Mouse (Mus musculus): ENCODE measurements around the gene Lurap1.

The Lurap1 gene

DNA sequence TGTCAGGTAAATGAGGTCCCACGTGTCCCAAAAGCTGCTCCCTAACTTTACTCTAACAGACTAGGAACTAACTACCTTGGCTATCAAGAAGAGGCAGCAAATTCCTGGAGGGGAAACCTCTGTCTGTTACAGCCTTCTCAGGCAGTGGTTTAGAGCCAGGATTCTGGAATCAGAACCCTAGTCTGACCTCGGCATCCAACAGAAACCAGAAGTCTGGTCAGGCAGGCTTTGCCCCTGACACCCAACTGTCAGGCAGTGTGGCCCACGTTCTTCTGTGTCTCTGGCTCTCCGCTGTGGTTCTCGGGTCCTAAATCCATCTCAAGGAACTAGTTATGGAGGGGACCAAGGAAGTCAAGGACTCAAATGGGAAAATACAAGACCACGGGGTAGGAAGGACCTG lies at the start of gene Lurap1:
Lurap1 (minus strand) TSS at position 101 of the 400 bp plus-strand sequence.
- TF ChIP-seq GATA4 (IDR thresholded peaks at IDR 0.05; ENCODE audit: insufficient replicate concordance, low read length) = no peak

DNA sequence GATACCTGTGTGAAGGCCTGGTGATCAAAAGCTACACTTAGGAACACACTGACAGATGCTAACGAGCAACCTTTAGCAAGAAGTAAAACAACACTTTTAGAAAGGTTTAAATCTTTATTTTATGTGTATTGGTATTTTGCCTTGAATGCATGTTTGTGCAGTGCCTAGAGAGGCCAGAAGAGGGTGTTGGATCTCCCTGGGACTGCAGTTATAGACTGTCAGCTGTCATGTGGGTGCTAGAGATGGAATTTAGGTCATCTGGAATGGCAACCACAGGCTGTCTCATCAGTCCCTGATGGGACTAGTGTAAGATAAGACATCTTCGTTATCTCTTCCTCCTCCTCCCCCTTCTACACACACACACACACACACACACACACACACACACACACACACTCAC lies 47.3 kb upstream of the Lurap1 start:
- TF ChIP-seq GATA4 (IDR thresholded peaks at IDR 0.05; ENCODE audit: insufficient replicate concordance, low read length) = no peak

DNA sequence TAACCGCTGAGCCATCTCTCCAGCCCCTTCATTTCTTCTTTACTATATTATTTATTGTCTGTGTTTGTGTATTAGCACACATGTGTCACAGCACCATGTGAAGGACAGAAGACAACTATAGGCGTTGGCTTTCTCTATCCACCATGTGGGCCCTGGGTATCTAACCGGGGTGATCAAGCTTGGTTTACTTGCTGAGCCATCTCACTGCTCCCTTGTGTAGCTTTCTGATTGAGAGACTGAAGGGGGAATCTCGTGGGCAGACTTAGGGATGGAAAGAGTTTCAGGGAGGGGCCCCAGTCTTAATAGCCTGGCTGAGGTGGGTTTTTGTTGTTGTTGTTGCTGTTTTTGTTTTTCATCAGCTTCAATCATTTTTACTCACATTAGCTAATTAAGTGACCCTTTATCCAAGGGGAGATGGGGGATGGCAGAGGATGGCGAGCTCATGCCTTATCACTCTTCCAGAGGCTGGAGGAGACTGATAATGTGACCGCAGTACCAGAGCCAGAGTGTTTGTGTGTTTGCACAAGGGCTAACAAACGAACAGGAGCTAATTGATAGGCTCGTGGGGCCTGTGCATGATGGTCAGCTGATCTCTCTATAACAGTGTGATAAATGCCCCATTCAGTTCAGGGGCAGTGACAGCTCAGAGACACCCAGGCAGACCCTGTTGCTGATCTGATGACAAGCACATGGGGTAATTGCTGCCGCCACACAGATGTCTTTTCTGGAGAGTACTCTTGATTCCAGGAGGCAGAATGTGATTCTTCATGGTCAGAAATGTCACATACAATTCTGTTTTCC lies 42.6 kb upstream of the Lurap1 start:
- no peak for TF ChIP-seq GATA4 (IDR thresholded peaks at IDR 0.05; ENCODE audit: insufficient replicate concordance, low read length)

DNA sequence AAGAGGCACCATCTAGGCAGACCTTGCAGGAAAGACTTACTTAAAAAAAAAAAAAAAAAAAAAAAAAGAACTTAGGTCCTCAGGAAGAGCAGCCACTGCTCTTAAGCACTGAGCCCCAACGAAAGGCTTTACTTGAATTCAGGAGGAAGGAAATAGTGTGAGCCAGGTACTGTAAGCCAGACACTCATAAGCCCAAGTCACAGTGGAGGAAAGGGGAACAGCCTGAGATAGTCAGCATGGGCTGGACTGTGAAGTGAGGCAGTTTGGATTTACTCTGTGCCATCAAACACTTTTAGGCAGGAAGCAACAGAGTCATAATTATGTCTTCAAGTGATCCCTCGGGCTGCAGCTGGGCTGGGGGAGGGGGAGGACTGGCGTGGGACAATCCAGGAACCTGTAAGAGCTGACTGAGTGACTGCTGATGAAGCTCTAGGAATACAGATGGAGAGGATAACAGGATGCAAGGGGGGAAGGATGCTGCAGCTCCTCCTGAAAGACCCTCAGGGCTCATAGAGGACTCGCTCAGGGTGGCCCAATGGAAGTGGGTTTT lies 41.2 kb upstream of the Lurap1 start:
- no peak for TF ChIP-seq GATA4 (IDR thresholded peaks at IDR 0.05; ENCODE audit: insufficient replicate concordance, low read length)

DNA sequence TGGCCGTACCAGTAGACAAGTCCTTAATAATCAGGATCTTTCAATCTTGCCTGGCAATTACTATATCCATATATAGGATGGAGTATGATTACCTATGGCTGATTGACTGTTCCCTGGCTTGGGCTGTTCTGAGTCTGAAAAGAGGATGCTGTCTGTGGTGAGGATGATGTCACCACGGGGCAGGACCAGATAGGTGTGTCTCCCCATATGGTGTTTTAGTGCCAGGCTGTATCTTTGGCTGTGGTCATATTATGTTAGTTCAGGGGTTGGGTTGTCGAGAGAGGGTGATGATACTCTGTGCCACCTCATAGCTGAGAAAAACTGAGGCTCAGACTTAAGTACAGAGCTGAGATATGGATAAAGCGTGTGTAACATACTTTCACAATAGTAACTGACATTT lies 33.9 kb upstream of the Lurap1 start:
- TF ChIP-seq GATA4 (IDR thresholded peaks at IDR 0.05; ENCODE audit: insufficient replicate concordance, low read length) = no peak

DNA sequence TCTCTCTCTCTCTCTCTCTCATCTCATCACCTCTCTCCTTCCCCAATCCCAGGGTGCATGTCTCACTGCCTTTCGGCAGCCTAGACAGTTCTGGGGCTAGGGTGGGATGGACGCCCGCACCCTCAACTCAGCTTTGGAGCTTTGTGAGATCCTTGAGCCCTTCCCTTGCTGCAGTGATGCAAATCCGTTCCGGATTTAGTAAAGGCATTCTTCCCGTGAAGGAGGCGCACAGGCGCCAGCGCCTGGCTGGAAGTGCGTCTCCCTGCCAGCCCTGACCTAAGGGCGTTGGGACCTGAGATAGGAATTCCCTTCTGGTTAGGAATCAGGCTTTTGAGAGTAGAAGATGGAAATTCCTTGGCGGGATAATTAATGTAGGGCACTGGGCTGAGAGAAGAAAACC lies 31.6 kb upstream of the Lurap1 start:
- no peak for TF ChIP-seq GATA4 (IDR thresholded peaks at IDR 0.05; ENCODE audit: insufficient replicate concordance, low read length)

DNA sequence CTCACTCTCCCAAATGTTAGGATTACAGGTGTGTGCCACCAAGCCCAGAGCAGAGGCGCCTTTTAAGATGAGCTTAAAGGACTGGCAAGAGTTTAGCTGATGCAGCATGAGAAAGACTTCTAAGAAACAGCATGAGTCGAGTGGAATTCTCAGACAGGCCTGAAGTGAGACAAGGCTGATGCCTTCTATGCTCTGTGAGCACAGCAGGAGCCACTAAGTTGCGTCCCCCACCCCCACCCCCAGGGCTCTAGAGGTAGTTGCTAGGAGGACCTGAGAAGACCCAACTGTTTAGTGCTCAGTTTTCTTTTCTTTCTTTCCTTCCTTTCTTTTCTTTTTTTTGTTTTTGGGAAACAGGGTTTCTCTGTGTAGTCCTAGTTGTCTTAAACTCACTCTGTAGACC lies 30.9 kb upstream of the Lurap1 start:
- TF ChIP-seq GATA4 (IDR thresholded peaks at IDR 0.05; ENCODE audit: insufficient replicate concordance, low read length) = no peak

DNA sequence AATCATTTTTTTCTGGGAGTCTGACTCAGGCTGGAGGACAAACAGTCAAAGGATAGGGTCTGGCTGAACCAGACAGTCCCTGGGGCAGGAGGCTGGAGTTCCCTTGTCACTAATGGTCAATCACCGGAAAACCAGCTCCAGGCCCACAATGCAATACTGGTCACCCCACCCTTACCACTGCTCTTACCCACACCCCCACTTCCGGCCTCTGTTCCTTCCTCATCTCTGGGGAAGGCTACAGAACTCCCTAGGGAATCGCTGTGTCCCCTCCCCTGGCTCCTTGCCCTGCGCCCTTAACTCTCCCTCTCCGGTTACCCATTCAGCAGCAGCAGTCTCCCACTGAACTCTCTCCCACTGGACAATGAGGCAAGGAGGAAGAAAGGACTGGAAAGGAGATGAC lies 26.0 kb upstream of the Lurap1 start:
- no peak; the same call in 1 of the 2 replicates for TF ChIP-seq GATA4 (IDR thresholded peaks at IDR 0.05; ENCODE audit: insufficient replicate concordance, low read length)

DNA sequence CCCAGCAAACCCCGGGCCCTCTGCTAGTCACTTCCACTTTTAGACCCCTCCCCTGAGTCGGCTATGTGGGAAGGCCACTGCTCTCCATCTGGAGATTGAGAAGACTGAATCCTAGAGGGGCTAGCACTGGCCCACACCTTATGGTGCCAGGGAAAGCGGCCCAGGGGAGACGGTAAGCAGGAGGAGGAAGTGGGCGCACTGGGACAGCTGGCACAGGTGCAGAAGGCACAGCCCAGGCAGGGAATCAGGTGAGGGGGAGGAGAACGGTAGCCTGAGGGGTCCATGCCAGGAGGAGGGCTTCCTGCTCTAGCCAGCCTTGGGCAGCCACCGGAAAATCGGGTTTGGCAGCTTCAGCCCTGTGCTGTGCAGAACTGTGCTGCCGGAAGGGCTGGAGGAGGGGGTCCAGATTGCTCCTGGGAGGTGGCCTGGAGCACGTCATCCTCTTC lies 25.4 kb upstream of the Lurap1 start:
- no peak for TF ChIP-seq GATA4 (IDR thresholded peaks at IDR 0.05; ENCODE audit: insufficient replicate concordance, low read length)

DNA sequence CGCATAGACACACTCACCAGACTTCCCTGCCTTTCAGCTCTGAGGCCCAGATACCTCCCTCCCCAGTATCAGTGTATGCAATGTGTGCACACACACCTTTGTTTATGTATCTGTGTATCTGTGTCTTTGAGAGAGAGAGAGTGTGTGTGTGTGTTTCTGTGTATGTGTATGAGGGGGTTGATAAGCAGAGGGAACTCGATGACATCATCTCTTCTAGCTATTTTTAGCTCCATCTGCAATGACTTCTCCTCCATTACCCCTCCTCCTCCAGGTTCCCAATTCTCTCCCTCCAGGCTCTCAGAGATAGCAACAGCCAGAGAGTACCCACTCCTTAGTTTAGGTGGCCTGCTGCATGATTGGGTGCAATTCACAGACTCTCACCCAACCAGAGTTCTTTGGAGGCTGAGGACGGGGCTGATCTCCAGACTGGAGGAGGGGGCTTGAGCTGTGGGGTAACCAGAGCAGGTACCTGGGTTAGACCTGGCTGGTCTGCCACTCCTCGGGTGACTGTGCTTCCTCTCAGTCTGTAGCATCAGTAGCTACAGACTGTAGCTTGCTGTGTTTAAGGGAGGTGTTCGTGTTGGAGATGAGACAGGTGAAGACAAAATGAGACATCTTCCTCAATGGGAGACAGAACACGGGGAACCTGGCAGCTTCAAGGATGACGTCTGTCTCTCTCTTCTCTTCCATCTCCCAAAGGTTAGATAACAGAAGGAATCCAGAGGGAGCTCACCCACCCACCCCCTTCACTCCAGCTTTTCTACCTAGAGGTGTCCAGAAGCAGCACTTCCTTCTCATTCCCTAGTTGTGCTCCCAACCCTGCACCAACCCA lies 24.8 kb upstream of the Lurap1 start:
- no peak for TF ChIP-seq GATA4 (IDR thresholded peaks at IDR 0.05; ENCODE audit: insufficient replicate concordance, low read length)

DNA sequence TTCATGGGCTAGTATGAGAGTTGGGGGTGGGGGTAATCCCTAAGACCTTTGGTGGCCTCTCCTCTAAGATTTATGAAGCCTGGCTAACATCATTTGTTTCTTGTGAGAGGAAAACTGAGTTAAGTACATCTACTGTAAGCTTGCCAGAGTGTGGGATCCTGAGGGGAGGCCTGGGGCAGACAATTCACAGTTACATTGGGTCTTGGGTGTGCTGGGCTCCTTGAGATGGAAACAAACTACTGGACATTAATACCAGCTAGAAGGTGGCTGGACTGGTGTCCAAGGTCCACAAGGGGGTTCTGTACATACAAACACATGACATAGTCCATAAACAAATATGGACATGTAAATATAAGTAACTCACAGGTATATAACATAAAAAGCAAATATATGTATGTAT lies 24.0 kb upstream of the Lurap1 start:
- no peak for TF ChIP-seq GATA4 (IDR thresholded peaks at IDR 0.05; ENCODE audit: insufficient replicate concordance, low read length)

DNA sequence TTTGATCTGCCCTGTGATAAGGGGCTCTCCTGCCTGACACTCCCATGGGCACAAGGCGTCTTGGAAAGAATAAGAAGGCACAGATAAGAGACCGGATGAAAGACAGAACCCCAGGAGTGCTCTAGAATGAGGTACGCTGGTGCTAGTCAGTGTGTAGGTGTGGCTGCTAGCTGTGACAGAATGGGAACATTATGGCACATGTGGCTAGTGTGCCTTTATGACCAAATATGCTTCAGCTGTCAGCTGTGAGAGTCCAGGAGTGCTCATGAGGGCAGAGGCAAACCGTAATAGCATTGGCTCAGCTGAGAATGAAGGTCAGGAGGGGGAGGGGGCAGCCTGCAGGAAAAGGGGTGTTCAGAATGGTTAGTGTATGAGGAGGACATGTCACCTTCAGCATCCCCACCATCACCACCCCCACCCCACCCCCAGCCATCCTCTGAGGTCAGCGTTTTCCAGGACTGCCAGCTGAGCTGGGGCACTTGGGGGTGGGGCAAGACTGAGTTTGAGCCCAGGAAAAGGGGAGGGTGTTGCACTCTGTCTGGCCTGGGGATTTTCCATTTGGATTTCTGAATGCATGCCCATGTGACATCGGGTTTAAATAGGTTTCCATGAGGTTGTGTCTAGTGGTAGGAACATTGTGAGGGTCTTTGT lies 23.5 kb upstream of the Lurap1 start:
- TF ChIP-seq GATA4 (IDR thresholded peaks at IDR 0.05; ENCODE audit: insufficient replicate concordance, low read length) = no peak

DNA sequence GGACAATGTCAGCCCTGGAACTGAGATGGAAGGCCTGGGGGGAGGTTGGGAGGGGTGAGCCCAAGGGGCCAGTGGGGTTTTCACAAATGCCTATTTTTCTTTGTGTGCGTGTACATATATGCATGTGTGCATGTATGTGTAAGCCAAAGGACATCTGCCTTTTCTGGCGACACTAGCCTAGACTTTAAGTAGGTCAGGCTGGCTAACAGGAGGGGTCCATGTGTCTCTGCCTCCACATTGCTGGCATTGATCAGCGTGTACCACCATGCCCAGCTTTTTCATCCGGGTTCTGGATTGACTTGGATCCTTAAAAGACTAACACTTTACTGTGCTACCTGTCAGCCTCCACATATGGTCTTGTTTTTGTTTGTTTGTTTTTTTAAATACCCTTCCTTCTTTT lies 22.6 kb upstream of the Lurap1 start:
- TF ChIP-seq GATA4 (IDR thresholded peaks at IDR 0.05; ENCODE audit: insufficient replicate concordance, low read length) = no peak

DNA sequence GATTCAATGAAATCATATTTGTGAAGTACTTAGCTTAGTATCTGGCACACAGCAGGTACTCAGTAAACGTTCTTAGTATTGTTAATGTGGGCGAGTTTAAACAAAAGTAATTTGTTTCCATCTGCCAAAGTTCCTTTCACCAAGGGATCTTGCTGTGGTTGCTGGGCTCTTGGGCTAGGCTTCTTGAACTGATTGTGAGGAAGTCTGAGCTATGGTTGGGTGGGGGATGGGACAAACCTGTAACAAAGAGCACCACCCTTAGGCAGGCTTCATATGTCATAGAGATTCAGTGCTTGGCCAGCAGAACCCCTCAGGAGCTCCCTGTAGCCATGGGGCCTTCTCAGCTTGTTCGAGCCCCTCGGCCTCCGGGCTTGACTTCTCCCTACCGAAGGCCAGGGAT lies 21.9 kb upstream of the Lurap1 start, which contains the start of the genes 1700042G07Rik and Gm49337:
1700042G07Rik (plus strand) TSS at position 301 of the 400 bp plus-strand sequence.
Gm49337 (plus strand) TSS at position 313 of the 400 bp plus-strand sequence.
- no peak for TF ChIP-seq GATA4 (IDR thresholded peaks at IDR 0.05; ENCODE audit: insufficient replicate concordance, low read length)

DNA sequence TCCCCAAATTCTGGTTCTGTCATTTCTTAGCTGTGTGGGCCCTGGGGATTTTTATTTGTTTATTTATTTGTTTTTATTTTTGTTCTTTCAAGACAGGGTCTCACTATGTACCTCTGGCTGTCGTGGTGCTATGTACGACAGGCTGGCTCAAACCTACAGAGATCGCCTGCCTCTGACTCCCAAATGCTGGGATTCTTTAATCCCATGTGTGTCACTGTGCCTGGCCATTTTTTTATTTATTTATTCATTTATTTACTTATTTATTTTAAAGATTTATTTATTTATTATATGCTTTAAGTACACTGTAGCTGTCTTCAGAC lies 18.2 kb upstream of the Lurap1 start:
- TF ChIP-seq GATA4 (IDR thresholded peaks at IDR 0.05; ENCODE audit: insufficient replicate concordance, low read length) = no peak
